Mouse (Mus musculus): ENCODE data around the gene Rnf212b.

DNA sequence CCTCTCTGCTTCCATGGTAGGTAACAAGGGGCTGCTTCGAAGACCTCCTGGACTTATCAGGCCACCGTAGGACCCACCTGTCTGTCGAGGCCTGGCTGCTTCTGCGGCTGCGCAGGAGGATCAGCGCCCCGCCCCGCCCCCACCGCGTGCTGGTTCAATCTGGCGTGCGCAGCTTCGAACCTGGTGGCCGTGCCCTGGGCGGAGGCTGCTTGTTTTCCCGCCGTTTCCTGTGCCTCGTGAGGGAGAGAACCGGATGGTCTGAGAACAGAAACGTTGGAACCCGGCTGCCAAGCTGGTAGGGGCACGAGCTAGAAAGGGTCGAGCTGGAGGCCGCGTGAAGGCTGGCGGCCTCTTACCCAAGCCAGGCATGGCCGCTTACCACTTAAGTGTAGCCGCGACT, at the start of gene Rnf212b:
- TF ChIP-seq CTCF (IDR thresholded peaks at IDR 0.05; ENCODE audit: low read depth, low read length) (no peak), POLR2A (IDR thresholded peaks at IDR 0.05; ENCODE audit: extremely low read depth, insufficient read depth, low read length) (no peak)
